Mouse (Mus musculus): ENCODE data around the gene Vti1a.

Vti1a gene

DNA sequence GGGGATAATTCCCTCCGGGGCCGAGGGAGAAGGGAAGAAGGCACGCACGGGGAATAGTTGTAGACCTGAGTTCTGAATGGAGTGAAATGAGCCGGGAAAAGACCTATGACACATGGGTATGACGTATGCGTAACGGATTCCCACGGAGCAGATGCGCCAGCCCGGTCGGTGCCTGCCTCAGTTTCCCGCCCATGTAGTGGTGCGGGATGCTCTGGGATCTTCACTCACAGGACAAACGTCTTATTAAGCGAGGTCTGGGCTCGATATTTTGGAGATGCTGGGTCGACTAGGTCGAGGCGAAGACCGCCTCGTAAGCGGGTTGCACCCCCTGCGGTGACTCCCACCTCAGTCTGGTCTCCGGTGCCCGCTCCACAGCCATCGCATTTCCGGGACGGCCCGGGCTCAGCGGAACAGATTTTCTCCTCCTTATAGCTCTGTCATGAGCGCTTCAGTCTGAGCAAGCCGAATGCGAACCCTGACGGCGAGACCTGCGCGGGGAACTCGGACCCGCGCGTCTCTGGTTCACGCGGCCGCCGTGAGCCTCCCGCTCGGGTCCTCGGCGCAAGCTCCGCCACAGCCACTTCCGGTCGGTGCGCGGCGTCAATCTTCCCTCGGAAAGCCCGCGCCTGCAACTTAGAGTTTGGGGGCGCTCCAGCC lies 515 bp upstream of the Vti1a start, which contains the start of gene Zdhhc6:
Gene Zdhhc6 (minus strand): TSS at position 581 of the 657 bp plus-strand sequence.
- DNase-seq (ENCODE audit: low spot score), result peak; percentile 41

DNA sequence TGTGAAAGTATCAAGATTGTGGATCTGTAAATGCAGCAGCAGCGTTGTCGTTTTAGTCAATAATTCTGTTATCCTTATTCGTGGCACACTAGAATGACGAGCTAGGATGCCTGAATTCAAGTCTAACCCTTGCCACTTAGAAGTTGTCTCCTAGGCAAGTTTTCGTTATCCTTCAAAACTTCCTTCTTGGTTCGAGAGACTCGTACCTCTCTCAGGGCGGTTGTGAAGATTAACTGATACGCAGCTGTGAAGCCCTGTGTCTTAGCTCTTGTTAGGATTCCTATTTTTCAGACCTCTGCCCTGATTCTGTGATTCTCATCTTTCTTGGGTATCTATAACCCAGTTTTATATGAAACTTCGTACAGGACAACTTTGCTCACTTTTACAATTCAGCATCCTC lies 806 bp downstream of the Vti1a start:
- DNase-seq (ENCODE audit: low spot score), result no peak

DNA sequence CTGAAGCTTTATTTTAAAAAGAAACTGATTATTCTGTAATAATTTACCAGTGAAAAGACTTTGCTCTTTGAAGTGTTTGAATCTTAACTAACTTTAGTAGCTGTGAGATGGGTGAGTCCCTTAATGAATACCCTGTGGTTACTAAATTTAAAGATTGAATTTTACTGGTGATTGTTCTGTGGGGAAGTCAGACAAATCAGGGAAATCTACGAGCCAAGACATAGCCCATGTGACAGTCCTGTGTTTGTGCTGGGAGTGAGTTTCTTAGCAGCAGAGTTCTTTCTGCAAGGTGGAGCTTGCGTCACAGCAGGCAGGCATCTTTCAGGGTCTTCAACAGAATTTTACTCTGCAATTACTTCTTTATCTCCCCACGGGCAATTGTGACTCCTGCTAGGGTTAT lies 2.9 kb downstream of the Vti1a start:
- no peak for DNase-seq (ENCODE audit: low spot score)

DNA sequence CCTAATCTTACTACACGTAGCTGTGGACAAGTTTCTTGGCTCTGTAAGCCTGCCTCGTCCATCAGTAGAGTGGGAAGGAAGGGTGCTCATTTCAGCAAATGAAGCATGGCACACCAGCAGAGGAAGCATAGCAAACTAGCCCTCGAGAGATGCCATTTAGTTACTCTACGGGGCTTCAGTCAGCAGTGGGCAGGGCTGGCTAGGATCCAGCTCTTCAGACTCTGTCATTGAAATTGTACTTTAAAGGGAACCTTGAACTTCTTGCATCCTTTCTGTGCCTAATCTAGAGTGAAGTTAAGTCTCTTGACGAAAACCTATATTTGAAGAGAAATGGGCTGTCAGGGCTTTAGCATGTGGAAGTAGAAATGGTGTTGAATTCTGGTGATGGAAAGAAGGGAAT lies 3.4 kb downstream of the Vti1a start:
- DNase-seq (ENCODE audit: low spot score), result no peak

DNA sequence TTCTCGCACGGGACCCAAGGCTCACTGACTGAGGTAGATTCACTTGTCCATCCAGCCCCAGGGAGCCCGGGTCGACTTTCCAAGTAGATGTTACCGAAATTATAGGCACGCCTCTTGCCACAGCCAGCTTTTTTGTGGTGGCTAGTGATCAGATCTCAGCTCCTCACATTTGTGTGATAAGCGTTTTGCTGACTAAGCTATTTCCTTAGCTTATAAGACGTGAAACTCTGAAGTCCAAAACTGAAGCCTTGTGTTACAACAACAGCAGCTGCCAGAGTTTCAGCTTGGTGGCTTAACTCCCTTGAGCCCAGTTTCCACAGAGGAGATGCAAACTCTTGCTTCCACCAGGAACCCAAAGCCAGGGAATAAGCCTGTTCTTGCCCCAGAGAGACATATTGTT lies 6.5 kb downstream of the Vti1a start:
- DNase-seq (ENCODE audit: low spot score), result no peak

GRCm38 (mm10) chr19:55327510-55327909 lies 11.4 kb downstream of the Vti1a start:
- no peak for DNase-seq (ENCODE audit: low spot score)

GRCm38 (mm10) chr19:55331776-55332175 lies 15.7 kb downstream of the Vti1a start:
- no peak for DNase-seq (ENCODE audit: low spot score)

- DNase-seq (ENCODE audit: low spot score), result no peak
Observed at GRCm38 (mm10) chr19:55332641-55333268, 16.7 kb downstream of the Vti1a start.

- DNase-seq (ENCODE audit: low spot score), result no peak
Observed at GRCm38 (mm10) chr19:55335881-55336280, 19.8 kb downstream of the Vti1a start.

DNA sequence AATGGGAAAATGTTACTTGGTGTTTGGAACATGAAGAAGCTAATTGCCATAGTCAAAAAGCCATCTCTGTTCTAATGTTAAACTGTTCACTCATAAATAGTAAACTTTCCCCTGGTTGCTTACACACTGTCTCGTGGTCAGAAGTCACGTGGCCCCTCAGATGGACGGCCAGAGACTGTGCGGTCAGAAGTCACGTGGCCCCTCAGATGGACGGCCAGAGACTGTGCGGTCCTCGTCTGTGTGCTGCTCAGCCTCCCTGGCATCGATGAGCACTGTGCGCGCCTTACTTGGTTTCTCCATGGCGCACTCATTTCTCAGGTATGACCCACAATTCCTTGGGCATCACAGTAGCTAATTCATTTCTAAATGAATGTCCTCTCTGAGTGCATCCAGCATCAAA lies 20.3 kb downstream of the Vti1a start:
- DNase-seq (ENCODE audit: low spot score), result no peak

- no peak for DNase-seq (ENCODE audit: low spot score)
Observed at GRCm38 (mm10) chr19:55337066-55337465, 21.0 kb downstream of the Vti1a start.

GRCm38 (mm10) chr19:55337664-55338063 lies 21.6 kb downstream of the Vti1a start:
- no peak for DNase-seq (ENCODE audit: low spot score)

DNA sequence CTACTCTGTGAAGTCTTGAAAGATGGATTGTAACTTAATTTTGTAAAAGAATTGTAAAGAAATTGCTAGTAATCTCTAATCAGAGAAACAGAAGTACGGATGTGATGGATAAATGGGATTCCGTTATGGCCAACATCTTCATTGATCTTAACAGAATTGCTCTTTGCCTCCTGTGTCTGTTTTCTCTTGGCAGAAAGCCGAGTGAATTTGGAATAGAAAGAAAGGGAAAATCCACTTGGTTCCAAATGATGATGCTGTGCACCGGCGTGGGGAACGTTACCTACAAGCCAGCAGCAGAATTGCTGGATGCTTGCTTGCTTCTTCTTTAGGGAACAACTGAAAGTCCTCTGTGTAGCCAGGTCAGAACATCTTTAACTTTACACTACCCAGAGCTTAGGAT lies 24.4 kb downstream of the Vti1a start:
- no peak for DNase-seq (ENCODE audit: low spot score)

GRCm38 (mm10) chr19:55341377-55341776 lies 25.3 kb downstream of the Vti1a start:
- DNase-seq (ENCODE audit: low spot score), result no peak

DNA sequence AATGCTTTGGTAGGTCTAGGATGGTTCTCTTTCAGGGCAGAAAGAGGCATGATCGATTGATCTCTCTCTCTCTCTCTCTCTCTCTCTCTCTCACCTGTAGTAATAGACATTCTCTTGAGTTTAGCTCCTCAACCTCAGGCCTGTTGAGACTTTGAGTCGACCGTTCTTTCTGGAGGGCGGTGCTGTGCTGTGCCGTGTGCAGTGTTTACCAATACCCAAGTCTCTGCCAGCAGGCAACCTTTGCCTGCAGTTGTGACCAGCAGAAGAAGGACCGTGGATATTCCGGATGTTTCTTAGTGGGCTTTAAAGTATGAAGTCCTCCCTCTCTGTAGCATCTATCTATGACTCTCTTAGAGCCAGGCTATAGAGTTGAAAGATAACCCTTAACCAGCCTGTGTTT lies 26.3 kb downstream of the Vti1a start:
- no peak for DNase-seq (ENCODE audit: low spot score)

GRCm38 (mm10) chr19:55343274-55343673 lies 27.2 kb downstream of the Vti1a start:
- DNase-seq (ENCODE audit: low spot score), result no peak

- DNase-seq (ENCODE audit: low spot score), result no peak
Observed at GRCm38 (mm10) chr19:55348187-55348586, 32.1 kb downstream of the Vti1a start.

DNA sequence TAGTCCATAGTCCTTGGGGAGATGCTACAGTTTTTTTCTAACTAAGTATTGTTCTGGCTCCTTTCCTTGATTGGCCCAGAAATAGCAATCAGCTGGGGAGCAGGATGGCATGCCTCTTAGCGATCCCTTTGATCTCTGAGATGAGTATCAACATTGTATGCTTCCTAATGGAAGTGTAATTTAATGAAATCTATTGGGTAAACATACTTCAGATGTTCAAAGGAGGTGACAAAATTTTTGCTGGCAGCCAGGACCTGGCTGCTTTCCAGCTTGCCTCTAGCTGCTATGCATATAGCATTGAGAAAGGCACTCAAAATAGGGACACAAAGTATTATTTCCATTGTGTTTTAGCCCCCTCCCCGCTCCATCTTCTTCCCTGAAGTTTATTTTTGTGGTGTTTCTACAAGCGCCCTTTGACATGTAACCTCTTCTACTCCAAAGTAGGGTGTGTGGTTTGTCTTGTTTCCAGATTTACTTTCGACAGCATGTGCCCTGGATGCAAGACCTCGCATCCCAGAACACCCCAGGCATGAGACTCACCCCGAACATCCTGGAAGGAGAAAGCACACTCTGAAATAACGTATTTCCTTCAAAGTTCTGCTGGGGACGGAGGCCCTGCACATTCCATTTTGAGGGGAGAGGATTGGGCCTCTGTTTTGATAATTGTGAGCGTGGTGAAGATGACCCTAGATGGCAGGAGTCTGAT lies 34.7 kb downstream of the Vti1a start:
- DNase-seq (ENCODE audit: low spot score), result no peak

DNA sequence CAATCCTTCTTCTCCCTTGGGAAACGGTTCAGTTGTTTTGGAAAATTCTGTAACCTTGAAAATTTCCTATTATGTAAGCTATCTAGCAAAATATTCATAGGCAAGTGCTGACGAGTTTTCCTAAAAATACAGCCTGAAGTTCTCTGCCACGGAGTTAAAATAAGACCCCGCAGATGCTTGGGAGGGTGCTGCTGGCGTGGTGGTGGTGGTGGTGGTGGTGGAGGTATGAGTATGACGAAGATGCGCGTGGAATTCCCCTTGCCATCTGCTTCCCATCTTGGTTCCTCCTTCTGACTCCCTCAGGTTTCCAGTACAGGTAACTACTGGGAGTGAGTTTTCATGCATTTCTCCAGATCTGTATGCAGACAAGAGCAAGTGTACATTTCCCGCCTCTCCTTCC lies 46.5 kb downstream of the Vti1a start:
- no peak for DNase-seq (ENCODE audit: low spot score)

GRCm38 (mm10) chr19:55369691-55370090 lies 53.6 kb downstream of the Vti1a start:
- DNase-seq (ENCODE audit: low spot score), result no peak

DNA sequence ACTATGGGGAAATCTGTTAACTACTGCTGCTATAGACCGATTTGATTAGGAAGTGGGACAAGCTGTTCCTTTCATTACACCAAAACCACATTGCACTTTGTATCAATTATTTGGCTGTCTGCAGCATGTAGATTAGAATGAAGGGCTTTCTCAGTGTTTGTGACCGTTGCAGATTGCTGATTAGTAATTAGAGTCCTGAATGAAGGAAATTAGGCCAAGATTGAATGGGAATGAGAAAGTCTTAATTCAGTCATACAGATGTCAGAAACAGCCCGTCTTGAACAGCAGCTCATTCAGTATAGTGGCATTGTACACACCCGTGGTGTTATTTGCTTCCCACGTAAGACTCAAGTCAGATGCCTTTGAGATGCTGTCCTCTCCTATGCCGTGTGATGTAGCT lies 60.2 kb downstream of the Vti1a start:
- no peak for DNase-seq (ENCODE audit: low spot score)

- DNase-seq (ENCODE audit: low spot score), result no peak
Observed at GRCm38 (mm10) chr19:55377465-55377864, 61.4 kb downstream of the Vti1a start.

DNA sequence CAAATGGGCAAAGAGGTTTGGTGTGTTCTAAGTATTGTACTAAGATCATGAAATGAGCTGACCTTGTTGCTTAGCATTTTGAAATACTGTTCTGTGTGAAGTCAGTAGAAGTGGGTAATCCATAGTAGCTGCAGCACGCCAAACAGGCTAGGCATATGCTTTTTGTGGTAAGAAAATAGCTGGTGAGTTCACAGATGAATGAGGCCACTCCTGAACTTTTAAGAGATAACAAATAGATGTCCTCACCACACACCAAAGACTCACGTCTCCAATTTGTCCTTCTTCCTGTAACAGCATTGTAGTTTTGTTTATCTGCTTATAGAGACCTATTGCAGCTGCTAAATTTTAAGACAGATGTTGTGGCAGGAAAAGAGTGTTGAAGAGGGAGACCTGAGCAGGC lies 62.8 kb downstream of the Vti1a start:
- no peak for DNase-seq (ENCODE audit: low spot score)

Measured in urinary bladder, postnatal 10 days (tissue).